Mouse (Mus musculus) c-Kit-positive CD71-negative TER-119-negative erythroid progenitor cells, embryonic 14.5 days (primary cell): ENCODE data around the gene Spint5.
"Not testable (repeated sequence)": the region's sequence is repeated elsewhere in the genome, so short reads cannot be mapped to it uniquely, and the experiment has no call there.

Source experiments
- DNase-seq: peaks from one replicate; pipeline ENCODE4 v3.0.0-alpha.2; 2013; ENCODE audit warnings: low read depth

Spint5 gene

GRCm38 (mm10) chr2:164715005-164715404 is at the start of gene Spint5:
TSS of gene Spint5 (plus strand) at chr2:164715305.
- no peak for DNase-seq

DNA sequence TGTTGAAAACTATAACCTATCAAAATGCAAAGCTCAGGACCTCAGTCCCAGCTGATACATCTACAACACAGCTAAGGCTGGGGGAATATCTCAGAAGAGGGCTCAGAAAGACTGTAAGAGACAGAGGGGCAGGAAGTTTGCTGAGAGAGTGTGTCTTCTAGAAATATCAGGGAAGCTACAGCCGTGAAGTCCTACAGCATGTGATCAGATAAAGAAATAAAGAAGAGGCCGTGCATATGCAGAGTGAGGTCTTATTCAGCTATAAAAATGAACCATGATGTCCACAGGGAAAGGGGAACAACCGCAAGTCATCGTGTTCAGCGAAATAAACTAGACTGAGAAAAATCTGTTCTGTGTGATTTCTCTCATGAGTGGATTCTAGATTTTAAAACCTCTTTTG is 44.8 kb upstream of the Spint5 start:
- DNase-seq: no peak

DNA sequence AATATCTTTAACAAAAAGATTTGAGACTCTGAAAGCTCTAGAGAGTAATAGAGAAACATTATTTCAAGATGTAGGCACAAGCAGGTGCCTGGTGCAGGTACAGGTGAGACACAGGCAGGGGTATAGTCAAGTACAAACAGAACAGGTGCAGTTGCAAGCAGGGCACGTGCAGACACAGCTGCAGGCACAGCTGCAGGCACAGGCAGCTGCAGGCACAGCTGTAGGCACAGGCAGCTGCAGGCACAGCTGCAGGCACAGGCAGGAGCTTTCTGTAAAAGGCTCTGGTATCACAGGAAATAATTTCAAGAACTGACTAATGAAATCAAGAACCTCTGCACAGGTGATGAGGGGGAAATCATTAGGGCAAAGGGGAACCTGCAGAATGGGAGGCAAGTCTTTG is 44.2 kb upstream of the Spint5 start:
- DNase-seq: no peak

GRCm38 (mm10) chr2:164673987-164674386 is 41.1 kb upstream of the Spint5 start, which contains the start of gene Wfdc11:
TSS of gene Wfdc11 (minus strand) at chr2:164674087.
- no peak for DNase-seq

DNA sequence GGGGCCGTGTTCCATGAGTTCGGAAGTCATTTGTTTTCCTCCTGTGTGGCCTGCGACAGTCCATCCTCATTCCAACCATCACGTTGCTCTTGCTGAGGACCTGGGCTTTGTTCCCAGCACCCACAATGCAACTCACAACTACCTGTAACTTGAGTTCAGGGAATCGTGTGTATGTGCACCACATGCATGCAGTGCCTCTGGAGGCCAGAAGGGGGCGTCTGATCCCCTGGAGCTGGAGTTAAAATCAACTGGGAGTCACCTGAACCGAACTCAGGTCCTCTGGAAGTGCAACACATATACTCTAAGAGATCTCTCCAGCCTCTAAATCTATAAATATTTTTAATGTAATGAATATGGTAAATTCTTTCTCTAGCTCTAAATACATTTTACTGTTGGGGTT is 39.0 kb upstream of the Spint5 start:
- DNase-seq: no peak

DNA sequence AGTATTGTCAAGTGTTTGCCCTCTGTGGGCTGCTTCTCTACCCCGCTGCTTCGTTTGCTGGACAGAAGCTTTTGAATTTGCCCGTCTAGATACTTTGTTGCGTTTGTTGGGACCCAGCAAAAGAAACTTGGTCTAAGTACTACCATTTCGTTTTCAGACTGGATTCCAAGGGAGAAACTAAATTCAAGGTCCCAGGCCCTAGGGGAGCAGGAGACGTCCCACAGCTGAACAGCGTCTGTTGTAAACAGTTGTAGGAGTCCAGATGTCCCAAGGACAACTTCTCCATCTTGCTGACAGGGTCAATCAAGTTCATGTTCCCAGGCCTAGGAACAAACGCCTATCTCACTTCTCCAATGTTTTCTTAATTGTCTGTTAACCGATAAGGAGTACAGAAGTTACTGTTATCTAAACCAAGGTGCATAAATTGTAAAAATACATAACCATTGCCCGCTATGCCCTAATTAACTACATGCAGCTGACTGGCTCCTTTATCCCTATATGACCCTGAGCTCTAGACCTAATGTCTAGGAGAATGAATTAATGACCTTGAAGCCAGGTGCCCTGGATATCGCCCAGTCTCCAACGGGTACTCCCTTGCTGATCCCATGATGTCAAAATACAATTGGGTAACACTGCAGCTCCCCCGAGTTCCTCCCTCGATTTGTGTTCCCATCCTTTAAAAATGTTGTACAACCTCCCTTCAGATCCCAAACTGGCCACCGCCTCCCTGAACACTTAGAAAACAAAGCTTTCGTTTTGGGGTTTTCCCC is 38.0 kb upstream of the Spint5 start:
- DNase-seq: no peak

DNA sequence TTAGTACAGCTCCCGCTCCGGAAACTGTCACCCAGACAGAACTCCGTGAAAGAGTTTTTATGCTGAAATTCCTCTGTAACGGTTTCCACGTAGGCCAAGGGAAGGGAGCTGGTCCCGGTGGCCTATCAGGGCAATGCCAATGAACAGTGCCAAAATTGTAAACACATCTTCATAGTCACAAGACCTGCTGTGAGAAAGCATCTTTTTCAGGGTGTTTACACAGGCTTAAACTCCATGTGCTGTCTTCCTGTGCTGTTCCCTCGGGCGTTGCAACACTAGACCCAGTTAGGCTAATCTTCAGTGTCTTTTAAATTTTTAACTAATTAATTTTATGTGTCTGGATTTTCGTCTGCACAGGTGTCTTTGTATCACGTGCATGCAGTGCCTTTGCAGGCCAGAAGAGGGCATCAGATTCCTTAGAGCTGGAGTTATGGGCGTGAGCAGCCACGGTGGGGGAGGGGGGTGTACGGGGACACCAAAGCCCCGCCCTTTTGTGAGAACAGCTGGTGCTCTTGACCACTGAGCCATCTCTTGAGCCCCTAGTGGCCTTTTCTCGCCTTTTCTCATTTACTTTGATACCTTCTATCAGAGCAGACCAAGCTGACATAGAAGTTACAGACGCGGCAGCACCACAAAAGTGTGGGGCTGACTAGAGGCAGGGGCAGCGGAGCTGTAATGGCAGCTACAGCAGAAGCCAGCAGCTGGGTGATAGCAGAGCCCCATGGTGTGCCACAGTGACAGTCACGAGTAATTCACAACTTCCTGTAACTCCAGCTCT is 36.1 kb upstream of the Spint5 start:
- DNase-seq: peak; percentile 57

DNA sequence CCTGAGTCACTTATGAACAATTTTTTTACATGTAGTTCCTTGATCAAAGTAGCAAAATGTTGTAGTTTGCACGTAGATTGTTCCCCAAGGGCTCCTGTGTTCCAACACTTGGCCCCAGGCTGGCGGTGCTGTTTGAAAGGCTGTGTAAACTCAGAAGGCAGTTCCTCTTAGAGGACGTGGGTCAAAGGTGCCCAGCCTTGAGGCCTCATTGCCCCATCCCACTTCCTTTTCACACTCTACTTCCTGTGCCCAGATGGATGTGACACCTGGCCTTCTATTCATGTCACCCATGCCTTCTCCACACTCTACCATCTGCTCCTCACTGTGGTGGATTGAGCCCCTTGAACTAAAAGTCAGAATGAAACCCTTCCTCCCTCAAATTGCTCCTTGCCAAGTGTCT is 35.2 kb upstream of the Spint5 start:
- peak; percentile 18 for DNase-seq

GRCm38 (mm10) chr2:164684807-164685206 is 30.3 kb upstream of the Spint5 start, which contains the start of gene Wfdc13:
TSS of gene Wfdc13 (plus strand) at chr2:164685107.
- no peak for DNase-seq

DNA sequence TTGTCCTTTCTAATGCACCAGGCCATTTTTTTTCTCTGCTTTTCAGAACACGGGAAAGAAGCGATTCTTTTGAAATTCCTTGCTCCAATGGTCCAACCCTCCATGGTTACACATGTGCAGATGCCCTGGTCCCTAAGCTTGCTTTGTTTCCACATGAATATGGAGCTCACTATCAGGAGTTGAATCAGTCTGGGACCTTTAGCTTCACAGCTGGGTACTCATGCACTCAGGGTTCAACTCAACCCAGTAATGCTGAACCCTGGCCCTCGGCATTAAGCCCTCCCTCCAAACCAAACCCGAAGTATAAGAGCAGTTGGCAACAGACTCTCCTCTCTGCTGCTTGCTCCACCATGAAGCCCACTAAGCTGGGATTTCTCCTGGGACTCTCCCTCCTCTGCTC is 16.9 kb upstream of the Spint5 start, which contains the start of gene Spint4:
Spint4 (plus strand) TSS at position 301 of the 400 bp plus-strand sequence.
- no peak for DNase-seq

DNA sequence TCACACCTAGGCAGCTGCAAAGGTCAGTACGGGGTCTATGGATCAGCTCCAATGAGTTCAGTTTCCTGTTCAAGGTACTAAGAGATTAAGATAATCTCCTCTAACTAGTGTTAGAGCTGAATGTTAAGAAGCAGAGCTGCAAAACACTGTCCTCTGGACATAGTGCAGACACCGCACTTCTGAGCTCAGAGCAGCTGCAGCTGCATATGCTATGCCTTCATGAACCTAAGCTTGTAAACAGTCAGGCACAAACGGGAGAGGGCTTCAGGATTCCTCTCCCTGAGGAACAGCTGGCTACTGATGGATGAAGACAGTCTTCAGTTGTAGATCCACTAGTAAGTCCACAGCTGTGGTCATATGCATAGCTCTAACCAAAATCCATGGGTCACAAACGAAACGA is 14.1 kb upstream of the Spint5 start:
- DNase-seq: no peak

GRCm38 (mm10) chr2:164701761-164702160 is 13.3 kb upstream of the Spint5 start:
- DNase-seq: no peak

DNA sequence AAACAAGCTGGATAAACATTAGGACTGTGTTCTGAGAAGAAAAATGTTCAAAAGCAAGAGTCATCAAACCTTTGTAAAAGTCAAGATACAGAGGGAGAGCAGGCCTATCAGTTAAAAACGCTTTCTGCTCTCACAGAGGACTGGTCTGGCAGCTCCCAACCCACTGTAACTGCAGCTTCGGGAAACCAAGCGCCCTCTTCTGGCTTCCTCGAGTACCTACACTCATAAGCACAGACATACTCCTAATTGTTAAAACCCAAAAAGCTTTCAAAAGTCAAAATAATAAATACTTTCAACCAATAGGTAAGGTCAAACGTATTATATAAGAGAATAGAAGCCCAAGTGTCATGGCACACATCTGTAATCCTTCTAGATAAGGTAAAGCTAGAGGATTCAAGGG is 10.9 kb upstream of the Spint5 start:
- DNase-seq: no peak

- DNase-seq: no peak
These were observed 9.8 kb upstream of the Spint5 start for GRCm38 (mm10) chr2:164705328-164705727.

GRCm38 (mm10) chr2:164705991-164706390 is 9.1 kb upstream of the Spint5 start:
- no peak for DNase-seq

- DNase-seq: not testable (repeated sequence)
These were observed 1.2 kb downstream of the Spint5 start for GRCm38 (mm10) chr2:164716194-164716786.

DNA sequence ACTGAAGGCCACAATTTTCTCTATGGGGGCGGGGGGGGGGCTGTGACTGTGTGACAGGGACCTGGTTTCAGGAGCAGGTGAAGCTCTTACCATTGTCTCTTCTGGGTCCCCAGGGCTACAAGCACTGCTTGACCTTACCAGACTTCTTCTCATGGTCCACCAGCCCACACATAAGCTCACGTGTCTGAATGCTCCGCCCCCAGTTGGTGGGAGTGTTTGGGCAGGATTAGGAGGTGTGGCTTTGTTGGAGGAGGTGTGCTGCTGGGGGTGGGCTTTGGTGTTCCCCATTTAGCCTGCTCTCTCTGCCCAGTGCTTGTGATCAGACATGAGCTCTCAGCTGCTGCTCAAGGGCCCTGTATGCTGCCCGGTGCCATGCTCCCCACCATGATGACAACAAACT is 8.2 kb downstream of the Spint5 start:
- no peak for DNase-seq

- DNase-seq: peak; percentile 46
These were observed 11.0 kb downstream of the Spint5 start for GRCm38 (mm10) chr2:164725895-164726619.

- DNase-seq: no peak
These were observed 16.6 kb downstream of the Spint5 start for GRCm38 (mm10) chr2:164731719-164732118.

- no peak for DNase-seq
These were observed 18.2 kb downstream of the Spint5 start for GRCm38 (mm10) chr2:164733259-164733658.

- DNase-seq: no peak
These were observed 19.7 kb downstream of the Spint5 start for GRCm38 (mm10) chr2:164734839-164735238.

GRCm38 (mm10) chr2:164735446-164735845 is 20.3 kb downstream of the Spint5 start:
- no peak for DNase-seq
